Mouse (Mus musculus) kidney, embryonic 16.5 days (tissue): ENCODE measurements around the gene Rmnd1. TPM values are rescaled to one million over a fixed set of nuclear protein-coding genes. Genes with fewer than 3 reads are reported as not detected.
A peak's percentile ranks its signal among the peaks of the same experiment; 100 is the strongest.
"Not testable (repeated sequence)": the region's sequence is repeated elsewhere in the genome, so short reads cannot be mapped to it uniquely, and the experiment has no call there.

Source experiments
- ATAC-seq: fragments of 200-750 bp; cut with Nextera tagmentation; 2 replicates; pipeline ENCODE4 v1.8.0; 2017; ENCODE audit warnings: moderate TSS enrichment; ENCODE audit not compliant: low FRiP score, low TSS enrichment
- H3K27ac ChIP-seq: fragments of 300-500 bp; sonication (generic); 2 replicates; pipeline ENCODE4 v1.5.1; 2014; ENCODE audit warnings: low read length
- H3K27me3 ChIP-seq: fragments of 300-500 bp; sonication (generic); 2 replicates; pipeline ENCODE4 v1.6.1; 2014; ENCODE audit warnings: low read length, control low read depth, mixed read lengths; ENCODE audit not compliant: insufficient read depth
- H3K36me3 ChIP-seq: fragments of 300-500 bp; sonication (generic); 2 replicates; pipeline ENCODE4 v1.6.1; 2014; ENCODE audit warnings: low read length, control low read depth, mixed read lengths; ENCODE audit not compliant: insufficient read depth
- H3K4me1 ChIP-seq: fragments of 300-500 bp; sonication (generic); 2 replicates; pipeline ENCODE4 v1.6.1; 2014; ENCODE audit warnings: low read length, control low read depth, mixed read lengths; ENCODE audit not compliant: insufficient read depth
- H3K4me2 ChIP-seq: fragments of 300-500 bp; sonication (generic); replicated peaks from 2 replicates; pipeline ENCODE4 v1.6.1; 2014; ENCODE audit warnings: low read depth, low read length
- H3K4me3 ChIP-seq: fragments of 300-500 bp; sonication (generic); 2 replicates; pipeline ENCODE4 v1.5.1; 2014; ENCODE audit warnings: mild to moderate bottlenecking, low read length
- H3K9ac ChIP-seq: fragments of 300-500 bp; sonication (generic); replicated peaks from 2 replicates; pipeline ENCODE4 v1.6.1; 2014; ENCODE audit warnings: low read length
- H3K9me3 ChIP-seq: fragments of 300-500 bp; sonication (generic); 2 replicates; pipeline ENCODE4 v1.6.1; 2016; ENCODE audit warnings: low read length, control low read depth
- WGBS: fragments of 180-500 bp; shearing (Covaris S2); extraction: QIAGEN DNeasy Blood & Tissue Kit; methylation state at CpG from one replicate; pipeline ENCODE4 v1.1.7; 2014; 5-methylcytosine and 5-hydroxymethylcytosine counted together
- polyA plus RNA-seq: library from polyadenylated mRNA; unstranded; fragments of >200 nt; fragmentation: Nextera tagmentation; extraction: Ambion mirVana; gene quantifications from 2 replicates; pipeline ENCODE4 v1.2.1, GENCODE M21; 2015

Gene Rmnd1
- polyA plus RNA-seq, 1 experiment from 2014 or later: 65.2 TPM

- H3K36me3 ChIP-seq: peaks cover 21% of the 10 kb centered on the region
- H3K27ac ChIP-seq: no peak overlapping the region
- no peaks in the 10 kb centered on the region for H3K9me3 ChIP-seq
- H3K4me3 ChIP-seq: no peak overlapping the region
- no peak overlapping the region for H3K9ac ChIP-seq
- H3K27me3 ChIP-seq: no peaks in the 10 kb centered on the region
- H3K4me2 ChIP-seq: no peak overlapping the region
- H3K4me1 ChIP-seq: peaks cover 16% of the 10 kb centered on the region
- 83% methylated on average over 3 of the region's 3 CpGs for WGBS
- no peak for ATAC-seq
These were observed 3.2 kb upstream of the Rmnd1 start for GRCm38 (mm10) chr10:4435416-4435815.

- H3K9me3 ChIP-seq, H3K36me3 ChIP-seq, H3K9ac ChIP-seq, H3K27me3 ChIP-seq, ATAC-seq: not testable (repeated sequence)
- peak overlapping the region; percentile 63 for H3K4me2 ChIP-seq
- H3K27ac ChIP-seq: 0 out of 2 replicates have a peak overlapping the region, but pooled peaks have one; percentile 14
- peaks cover 27% of the 10 kb centered on the region for H3K4me1 ChIP-seq
- WGBS: 90% methylated on average over 2 of the region's 2 CpGs
- H3K4me3 ChIP-seq: peak overlapping the region; percentile 72; the same call in 1 of the 2 replicates
These were observed 1.7 kb upstream of the Rmnd1 start for GRCm38 (mm10) chr10:4433871-4434270.

- ATAC-seq: no peak
- Histone ChIP-seq H3K27me3 (no peaks in the 10 kb centered on the region), H3K27ac (peak overlapping the region; percentile 95), H3K36me3 (peaks cover 13% of the 10 kb centered on the region), H3K4me1 (peaks cover 27% of the 10 kb centered on the region), H3K4me2 (peak overlapping the region; percentile 63), H3K9me3 (no peaks in the 10 kb centered on the region), H3K9ac (peak overlapping the region; percentile 80), H3K4me3 (peak overlapping the region; percentile 72)
- WGBS: 8% methylated on average over 19 of the region's 19 CpGs
These were observed 988 bp upstream of the Rmnd1 start for GRCm38 (mm10) chr10:4432996-4433755.

GRCm38 (mm10) chr10:4431746-4432122, 454 bp downstream of the Rmnd1 start:
- Histone ChIP-seq H3K9me3 (no peaks in the 10 kb centered on the region), H3K4me3 (peak overlapping the region; percentile 74), H3K27ac (peak overlapping the region; percentile 82), H3K9ac (peak overlapping the region; percentile 84), H3K27me3 (no peaks in the 10 kb centered on the region), H3K4me1 (peaks cover 27% of the 10 kb centered on the region), H3K4me2 (peak overlapping the region; percentile 74), H3K36me3 (peaks cover 17% of the 10 kb centered on the region)
- 9% methylated on average over 5 of the region's 5 CpGs for WGBS
- peak; percentile 23 for ATAC-seq

GRCm38 (mm10) chr10:4430826-4431225, 1.4 kb downstream of the Rmnd1 start:
- 85% methylated on average over 3 of the region's 3 CpGs for WGBS
- ATAC-seq: no peak
- H3K4me3 ChIP-seq: no peak overlapping the region

GRCm38 (mm10) chr10:4430399-4430798, 1.8 kb downstream of the Rmnd1 start:
- Histone ChIP-seq H3K4me1 (peaks cover 27% of the 10 kb centered on the region), H3K36me3 (peaks cover 28% of the 10 kb centered on the region), H3K27ac (no peak overlapping the region), H3K9ac (no peak overlapping the region), H3K9me3 (no peaks in the 10 kb centered on the region), H3K4me2 (no peak overlapping the region), H3K27me3 (no peaks in the 10 kb centered on the region), H3K4me3 (no peak overlapping the region)
- whole genome bisulfite sequencing: 89% methylated on average over 8 of the region's 8 CpGs
- ATAC-seq: no peak

More at GRCm38 (mm10) chr10:4430826-4431225, 1.4 kb downstream of the Rmnd1 start:
- Histone ChIP-seq H3K27me3 (no peaks in the 10 kb centered on the region), H3K4me1 (peaks cover 27% of the 10 kb centered on the region), H3K36me3 (peaks cover 26% of the 10 kb centered on the region), H3K9ac (peak overlapping the region; percentile 84), H3K9me3 (no peaks in the 10 kb centered on the region), H3K27ac (no peak overlapping the region), H3K4me2 (peak overlapping the region; percentile 74; the same call in 1 of the 2 replicates)

GRCm38 (mm10) chr10:4425245-4425644, 6.9 kb downstream of the Rmnd1 start:
- WGBS: 69% methylated on average over 8 of the region's 8 CpGs
- Histone ChIP-seq H3K9me3 (no peaks in the 10 kb centered on the region), H3K4me2 (no peak overlapping the region), H3K27me3 (no peaks in the 10 kb centered on the region), H3K36me3 (peaks cover 48% of the 10 kb centered on the region), H3K9ac (no peak overlapping the region), H3K4me3 (no peak overlapping the region), H3K4me1 (peaks cover 10% of the 10 kb centered on the region; the same call in 1 of the 2 replicates), H3K27ac (no peak overlapping the region)
- no peak for ATAC-seq

GRCm38 (mm10) chr10:4407191-4407590, 25.0 kb downstream of the Rmnd1 start:
- Histone ChIP-seq H3K4me3 (no peak overlapping the region), H3K9me3 (no peaks in the 10 kb centered on the region), H3K4me2 (no peak overlapping the region), H3K36me3 (peaks cover 43% of the 10 kb centered on the region), H3K27ac (no peak overlapping the region), H3K4me1 (no peaks in the 10 kb centered on the region), H3K27me3 (no peaks in the 10 kb centered on the region), H3K9ac (no peak overlapping the region)
- 93% methylated on average over 1 of the region's 1 CpGs for WGBS
- no peak for ATAC-seq

GRCm38 (mm10) chr10:4405511-4405910, 26.7 kb downstream of the Rmnd1 start:
- Histone ChIP-seq H3K9ac (no peak overlapping the region), H3K4me1 (no peaks in the 10 kb centered on the region), H3K27ac (no peak overlapping the region), H3K27me3 (no peaks in the 10 kb centered on the region), H3K9me3 (no peaks in the 10 kb centered on the region), H3K36me3 (peaks cover 40% of the 10 kb centered on the region), H3K4me2 (no peak overlapping the region), H3K4me3 (no peak overlapping the region)
- 77% methylated on average over 5 of the region's 5 CpGs for WGBS
- ATAC-seq: peak; percentile 39; the same call in 1 of the 2 replicates

GRCm38 (mm10) chr10:4404895-4405491, 27.2 kb downstream of the Rmnd1 start:
- Histone ChIP-seq H3K27ac (no peak overlapping the region), H3K4me1 (no peaks in the 10 kb centered on the region), H3K4me3 (no peak overlapping the region), H3K9me3 (no peaks in the 10 kb centered on the region), H3K4me2 (no peak overlapping the region), H3K27me3 (no peaks in the 10 kb centered on the region), H3K36me3 (peaks cover 36% of the 10 kb centered on the region), H3K9ac (no peak overlapping the region)
- 62% methylated on average over 5 of the region's 5 CpGs for WGBS
- ATAC-seq: peak; percentile 52; the same call in 1 of the 2 replicates
